Mouse (Mus musculus) frontal cortex, postnatal 10 days (tissue): ENCODE data around the gene 1700001J03Rik.
"Not testable (repeated sequence)": the region's sequence is repeated elsewhere in the genome, so short reads cannot be mapped to it uniquely, and the experiment has no call there.

Experiments
- DNase-seq, 2 experiments: peaks; one replicate each; pipeline ENCODE4 v3.0.0; 2022; ENCODE audit warnings: low spot score in 2 of 2, mixed read lengths in 1 of 2

1700001J03Rik gene

GRCm38 (mm10) chr5:146188144-146188543, 3.0 kb upstream of the 1700001J03Rik start:
- DNase-seq: no peak

- DNase-seq: peak; percentile 18 to 31
These were observed 2.3 kb upstream of the 1700001J03Rik start for GRCm38 (mm10) chr5:146187441-146187840.

GRCm38 (mm10) chr5:146172744-146173143, 12.4 kb downstream of the 1700001J03Rik start:
- DNase-seq: not testable (repeated sequence)

- DNase-seq: not testable (repeated sequence)
These were observed 14.5 kb downstream of the 1700001J03Rik start, which contains the start of gene Gm6309 for GRCm38 (mm10) chr5:146170621-146171020. Gene Gm6309 (minus strand): TSS chr5:146170721.

- not testable (repeated sequence) for DNase-seq
These were observed 24.7 kb downstream of the 1700001J03Rik start, which contains the start of gene Gm5565 for GRCm38 (mm10) chr5:146160439-146160838. Gene Gm5565 (minus strand): TSS chr5:146160539.

GRCm38 (mm10) chr5:146158326-146158725, 26.8 kb downstream of the 1700001J03Rik start:
- not testable (repeated sequence) for DNase-seq

- no peak for DNase-seq
These were observed 34.6 kb downstream of the 1700001J03Rik start for GRCm38 (mm10) chr5:146150454-146150853.

- DNase-seq: no peak
These were observed 37.2 kb downstream of the 1700001J03Rik start for GRCm38 (mm10) chr5:146147903-146148302.
